30 mouse cellular contexts compared by ENCODE assay signal in the genomic region with DNA sequence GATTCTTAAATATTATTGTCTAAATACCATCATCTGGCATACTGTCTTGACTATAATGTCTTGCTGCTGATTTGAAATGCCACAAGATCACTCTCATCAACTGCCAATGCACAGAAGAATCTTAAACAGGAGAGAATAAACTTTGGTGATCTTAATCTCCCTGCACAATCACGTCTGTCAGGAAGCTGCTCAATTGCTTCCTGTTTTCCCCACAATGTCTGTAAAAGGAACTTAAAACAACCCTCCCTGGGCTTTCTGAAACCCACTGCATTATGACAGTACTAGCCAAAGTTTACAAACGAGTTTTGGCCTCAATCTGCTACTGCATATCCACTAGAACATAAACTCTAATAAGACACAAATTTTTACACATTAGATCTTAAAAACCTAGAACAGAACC. TPM values are rescaled to one million over a fixed set of nuclear protein-coding genes. Genes with fewer than 3 reads are reported as not detected.
DNase-seq lines count a peak whose midpoint lies in the region; ATAC-seq and TF ChIP-seq lines count a peak whose summit lies in the region.
"Had no signal": no experiment of that assay in that cellular context is flagged by ENCODE, and none has a peak within 500 bp of the region (broad histone marks: within the 10 kb centered on the region; RNA-seq: fewer than 3 reads in every experiment).

No protein-coding gene starts in this region.

- TF ChIP-seq EP300 in heart, adult 2 months (IDR thresholded peaks at IDR 0.05; ENCODE audit: insufficient read depth, low read depth, low read length): no peak

- no peak for TF ChIP-seq POLR2A in heart, adult 2 months (IDR thresholded peaks at IDR 0.05; ENCODE audit: insufficient read depth, low read depth, low read length)

- H3K27me3 ChIP-seq in heart, adult 2 months (ENCODE audit: control insufficient read depth, insufficient read depth, low read length): no peaks in the 10 kb centered on the region
- no peaks in the 10 kb centered on the region for H3K27me3 ChIP-seq in midbrain, embryonic 16.5 days (ENCODE audit: control insufficient read depth, insufficient read depth, low read depth, low read length)
- H3K27me3 ChIP-seq: heart, embryonic 12.5 days; hindbrain, embryonic 15.5 days; limb, embryonic 15.5 days; liver, embryonic 13.5 days; neural tube, embryonic 15.5 days; Patski; stomach, embryonic 15.5 days had no signal

- H3K79me2 ChIP-seq in heart, adult 2 months (replicated peaks; ENCODE audit: control insufficient read depth, insufficient read depth, low read length): peaks cover 5% of the 10 kb centered on the region

- ATAC-seq in activated CD4-positive, CD25-positive, alpha-beta regulatory T cell, adult 4 months: peak; percentile 24
- ATAC-seq in megakaryocyte progenitor cell, adult 5-6 weeks (replicated peaks; ENCODE audit: poor library complexity): peak; percentile 58
- ATAC-seq in midbrain, embryonic 16.5 days: no peak
- ATAC-seq: forebrain, embryonic 16.5 days; Patski had no signal

- H3K4me1 ChIP-seq in heart, adult 2 months (ENCODE audit: control insufficient read depth, insufficient read depth, low read length): peaks cover 2% of the 10 kb centered on the region
- peaks cover 26% of the 10 kb centered on the region for H3K4me1 ChIP-seq in midbrain, embryonic 16.5 days (ENCODE audit: control insufficient read depth, insufficient read depth, low read length)
- H3K4me1 ChIP-seq: limb, embryonic 10.5 days had no signal

- no peak overlapping the region for H3K4me2 ChIP-seq in midbrain, embryonic 16.5 days (ENCODE audit: low read length)
- H3K4me2 ChIP-seq: heart, embryonic 12.5 days; hindbrain, embryonic 15.5 days; limb, embryonic 15.5 days; liver, embryonic 13.5 days; neural tube, embryonic 15.5 days; stomach, embryonic 15.5 days had no signal

- H3K9me3 ChIP-seq in midbrain, embryonic 16.5 days (replicated peaks; ENCODE audit: control insufficient read depth, low read length, poor library complexity, severe bottlenecking): no peaks in the 10 kb centered on the region
- H3K9me3 ChIP-seq: heart, embryonic 12.5 days; hindbrain, embryonic 10.5 days; hindbrain, embryonic 15.5 days; limb, embryonic 10.5 days; limb, embryonic 15.5 days; liver, embryonic 13.5 days; neural tube, embryonic 15.5 days; stomach, embryonic 15.5 days had no signal

- peak overlapping the region; percentile 40 for H3K27ac ChIP-seq in heart, adult 2 months
- no peak overlapping the region for H3K27ac ChIP-seq in midbrain, embryonic 16.5 days (ENCODE audit: low read length)
- H3K27ac ChIP-seq: hindbrain, embryonic 10.5 days; hindbrain, embryonic 15.5 days; kidney, postnatal 0 days; limb, embryonic 10.5 days; limb, embryonic 15.5 days; liver, embryonic 13.5 days; neural tube, embryonic 15.5 days; stomach, embryonic 15.5 days had no signal

- H3K36me3 ChIP-seq in heart, adult 2 months (ENCODE audit: control insufficient read depth, insufficient read depth, low read length): peaks cover 20% of the 10 kb centered on the region
- no peaks in the 10 kb centered on the region for H3K36me3 ChIP-seq in midbrain, embryonic 16.5 days (ENCODE audit: control insufficient read depth, insufficient read depth, low read length)
- H3K36me3 ChIP-seq: limb, embryonic 15.5 days; liver, embryonic 13.5 days; neural tube, embryonic 15.5 days; stomach, embryonic 15.5 days had no signal

- H3K9ac ChIP-seq in heart, adult 2 months (ENCODE audit: low read depth, low read length): no peak overlapping the region
- H3K9ac ChIP-seq in midbrain, embryonic 16.5 days (ENCODE audit: low read depth, low read length): no peak overlapping the region
- H3K9ac ChIP-seq: heart, embryonic 12.5 days; hindbrain, embryonic 15.5 days; limb, embryonic 15.5 days; liver, embryonic 13.5 days; neural tube, embryonic 15.5 days; stomach, embryonic 15.5 days had no signal

- WGBS in heart, adult 2 months: 26% methylated on average over 2 of the region's 2 CpGs
- WGBS in midbrain, embryonic 16.5 days: 47% methylated on average over 2 of the region's 2 CpGs

- intact Hi-C loops in heart, adult 2 months (cut with DNase I): loop anchor here (5.0 kb wide), 1 partner anchor 49 kb away; no protein-coding TSS in a partner anchor
- intact Hi-C loops in heart, postnatal 36 days (cut with DNase I): no loop called here

- no peak for DNase-seq in heart, adult 2 months
- DNase-seq in heart, postnatal 36 days: no peak
- DNase-seq in CD4-positive, CD25-positive, alpha-beta regulatory T cell, adult 2 months (ENCODE audit: low read depth, low spot score): peak; percentile 25
- no peak for DNase-seq in layer of hippocampus, postnatal 10 days (ENCODE audit: low spot score in 2 of 2)
- DNase-seq: adrenal gland, postnatal 14 days; cerebellum, adult 11 months; cerebellum, adult 9-11 months; gastrocnemius, postnatal 14 days; heart, adult 11 months; kidney, adult 18-20 months; kidney, postnatal 4 days; liver, embryonic 13.5 days; lung, adult 2 months; lung, postnatal 14 days; midbrain, embryonic 14.5 days; right cerebral cortex, postnatal 25 days had no signal

- no peak overlapping the region for H3K4me3 ChIP-seq in heart, adult 2 months
- no peak overlapping the region for H3K4me3 ChIP-seq in midbrain, embryonic 16.5 days (ENCODE audit: low read depth, low read length)
- H3K4me3 ChIP-seq: erythroblast, embryonic 14.5 days; heart, embryonic 12.5 days; hindbrain, embryonic 10.5 days; hindbrain, embryonic 15.5 days; limb, embryonic 10.5 days; limb, embryonic 15.5 days; liver, embryonic 13.5 days; neural tube, embryonic 15.5 days; stomach, embryonic 15.5 days had no signal

- TF ChIP-seq CTCF in heart, adult 2 months (IDR thresholded peaks at IDR 0.05): no peak

RNA-seq across cellular contexts. Expression of a gene that starts 6.8 kb away (rescaled TPM):
- 10 to 100 TPM; 32.1 to 33.8 TPM for total RNA-seq in heart, adult 2 months (2021)
- 16.7 and 28.9 TPM in 2 replicates for polyA plus RNA-seq in heart, adult 2 months (2012; rRNA removed)
- 10 to 100 TPM; 32.3 to 37.7 TPM for total RNA-seq in heart, postnatal 36 days (2021)
- 10 to 100 TPM; 19.3 to 22.7 TPM for polyA plus RNA-seq in activated CD4-positive, CD25-positive, alpha-beta regulatory T cell, adult 4 months (2017; shearing (Covaris generic))
- total RNA-seq in megakaryocyte progenitor cell, adult 5-6 weeks (2015): 7.8 and 9.7 TPM in 2 replicates
- 11.4 and 15.6 TPM in 2 replicates for total RNA-seq in megakaryocyte progenitor cell, adult 5-6 weeks (2017)
- 27.1 and 30.8 TPM in 2 replicates for polyA plus RNA-seq in midbrain, embryonic 16.5 days (2015; fragmentation: Nextera tagmentation; extraction: Ambion mirVana)
- 10 to 100 TPM; 63.9 to 69.1 TPM for total RNA-seq in layer of hippocampus, postnatal 10 days (2021)

RNA-seq across cellular contexts. Expression of a gene that starts 21.4 kb away (rescaled TPM):
- total RNA-seq in heart, adult 2 months (2021): 10 to 100 TPM; 18.1 to 24.5 TPM
- polyA plus RNA-seq in heart, adult 2 months (2012; rRNA removed): 17.7 and 25.4 TPM in 2 replicates
- 10 to 100 TPM; 20.0 to 26.6 TPM for total RNA-seq in heart, postnatal 36 days (2021)
- 10 to 100 TPM; 42.7 to 48.4 TPM for polyA plus RNA-seq in activated CD4-positive, CD25-positive, alpha-beta regulatory T cell, adult 4 months (2017; shearing (Covaris generic))
- 30.8 and 39.0 TPM in 2 replicates for total RNA-seq in megakaryocyte progenitor cell, adult 5-6 weeks (2015)
- total RNA-seq in megakaryocyte progenitor cell, adult 5-6 weeks (2017): 47.5 and 57.1 TPM in 2 replicates
- 72.8 and 79.1 TPM in 2 replicates for polyA plus RNA-seq in midbrain, embryonic 16.5 days (2015; fragmentation: Nextera tagmentation; extraction: Ambion mirVana)
- 10 to 100 TPM; 75.9 to 82.0 TPM for total RNA-seq in layer of hippocampus, postnatal 10 days (2021)
